In the genomic region with DNA sequence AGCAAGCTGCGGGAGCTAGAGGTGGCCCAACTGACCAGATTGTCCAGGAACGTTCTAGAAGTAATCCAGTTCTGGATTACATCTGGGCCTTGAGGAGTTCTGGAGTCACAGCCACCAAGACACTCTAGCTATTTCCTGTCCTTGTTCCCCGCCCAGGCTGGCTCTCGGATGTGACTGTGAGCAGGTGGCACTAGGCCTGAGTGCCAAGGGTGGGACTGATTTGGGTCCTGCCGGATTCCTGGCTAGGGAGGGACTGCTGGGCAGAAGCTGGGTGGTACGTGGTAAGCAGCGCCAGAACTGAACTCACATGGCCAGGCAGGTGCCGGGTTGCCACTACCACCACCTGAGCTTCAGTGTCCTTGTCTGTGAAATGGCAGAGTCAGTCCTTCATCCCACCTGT, we compare ENCODE assay signal across 8 mouse cellular contexts. TPM values are rescaled to one million over a fixed set of nuclear protein-coding genes. Genes with fewer than 3 reads are reported as not detected.
DNase-seq lines count a peak whose midpoint lies in the region; ATAC-seq and TF ChIP-seq lines count a peak whose summit lies in the region.

No protein-coding gene starts in this region.

- no peak for TF ChIP-seq POLR2A in olfactory bulb, adult 2 months (IDR thresholded peaks at IDR 0.05; ENCODE audit: insufficient read depth, low read depth, low read length)

- no peak overlapping the region for H3K4me3 ChIP-seq in forebrain, embryonic 10.5 days
- H3K4me3 ChIP-seq in forebrain, embryonic 13.5 days, result no peak overlapping the region
- peak overlapping the region; percentile 85 for H3K4me3 ChIP-seq in megakaryocyte, embryonic 14.5 days (replicated peaks)
- no peak overlapping the region for H3K4me3 ChIP-seq in liver, embryonic 12.5 days
- no peak overlapping the region for H3K4me3 ChIP-seq in olfactory bulb, adult 2 months (ENCODE audit: insufficient read depth, low read depth, low read length)

- no peaks in the 10 kb centered on the region for H3K9me3 ChIP-seq in forebrain, embryonic 10.5 days
- no peaks in the 10 kb centered on the region for H3K9me3 ChIP-seq in forebrain, embryonic 13.5 days (replicated peaks)
- no peaks in the 10 kb centered on the region for H3K9me3 ChIP-seq in megakaryocyte, embryonic 14.5 days
- no peaks in the 10 kb centered on the region for H3K9me3 ChIP-seq in liver, embryonic 12.5 days (replicated peaks)

- ATAC-seq in forebrain, embryonic 13.5 days, result no peak
- ATAC-seq in megakaryocyte, adult 5-6 weeks (ENCODE audit: poor library complexity, severe bottlenecking), result no peak
- no peak for ATAC-seq in liver, embryonic 12.5 days

- H3K4me2 ChIP-seq in forebrain, embryonic 13.5 days, result no peak overlapping the region
- peak overlapping the region; percentile 41 for H3K4me2 ChIP-seq in liver, embryonic 12.5 days

- no peak for TF ChIP-seq CTCF in olfactory bulb, adult 2 months (IDR thresholded peaks at IDR 0.05; ENCODE audit: insufficient read depth, low read depth, low read length)

- no peak for DNase-seq in forebrain, embryonic 10.5 days (ENCODE audit: extremely low spot score, low spot score)
- no peak for DNase-seq in adrenal gland, adult 8-10 months
- no peak for DNase-seq in layer of hippocampus, postnatal 25 days (ENCODE audit: extremely low spot score in 1 of 2, low spot score in 1 of 2)

- H3K4me1 ChIP-seq in forebrain, embryonic 10.5 days, result peaks cover 9% of the 10 kb centered on the region
- no peaks in the 10 kb centered on the region for H3K4me1 ChIP-seq in forebrain, embryonic 13.5 days
- peaks cover 100% of the 10 kb centered on the region for H3K4me1 ChIP-seq in megakaryocyte, embryonic 14.5 days
- peaks cover 86% of the 10 kb centered on the region for H3K4me1 ChIP-seq in liver, embryonic 12.5 days
- peaks cover 33% of the 10 kb centered on the region for H3K4me1 ChIP-seq in olfactory bulb, adult 2 months (ENCODE audit: control insufficient read depth, insufficient read depth, low read length)

- H3K27ac ChIP-seq in forebrain, embryonic 10.5 days, result 0 out of 2 replicates have a peak overlapping the region, but pooled peaks have one; percentile 11
- no peak overlapping the region for H3K27ac ChIP-seq in forebrain, embryonic 13.5 days
- H3K27ac ChIP-seq in liver, embryonic 12.5 days, result peak overlapping the region; percentile 65
- 0 out of 2 replicates have a peak overlapping the region, but pooled peaks have one; percentile 14 for H3K27ac ChIP-seq in olfactory bulb, adult 2 months (ENCODE audit: insufficient read depth, low read depth, low read length)

- WGBS in forebrain, embryonic 10.5 days, result 92% methylated on average over 8 of the region's 8 CpGs
- WGBS in forebrain, embryonic 13.5 days, result 94% methylated on average over 8 of the region's 8 CpGs
- WGBS in liver, embryonic 12.5 days (ENCODE audit: insufficient replicate concordance), result 78% methylated on average over 8 of the region's 8 CpGs
- 81% methylated on average over 8 of the region's 8 CpGs for WGBS in olfactory bulb, adult 2 months

- no peaks in the 10 kb centered on the region for H3K27me3 ChIP-seq in forebrain, embryonic 10.5 days (ENCODE audit: poor library complexity, severe bottlenecking)
- H3K27me3 ChIP-seq in forebrain, embryonic 13.5 days, result no peaks in the 10 kb centered on the region
- no peaks in the 10 kb centered on the region for H3K27me3 ChIP-seq in megakaryocyte, embryonic 14.5 days (replicated peaks)
- no peaks in the 10 kb centered on the region for H3K27me3 ChIP-seq in liver, embryonic 12.5 days (replicated peaks)

- H3K9ac ChIP-seq in forebrain, embryonic 13.5 days, result no peak overlapping the region
- 0 out of 2 replicates have a peak overlapping the region, but pooled peaks have one; percentile 50 for H3K9ac ChIP-seq in liver, embryonic 12.5 days

- H3K36me3 ChIP-seq in forebrain, embryonic 10.5 days (replicated peaks), result peaks cover 3% of the 10 kb centered on the region
- H3K36me3 ChIP-seq in forebrain, embryonic 13.5 days (ENCODE audit: poor library complexity, severe bottlenecking), result 0 out of 2 replicates have a peak, but pooled peaks cover 3% of the 10 kb centered on the region
- peaks cover 76% of the 10 kb centered on the region for H3K36me3 ChIP-seq in megakaryocyte, embryonic 14.5 days (replicated peaks; ENCODE audit: low read length)
- peaks cover 23% of the 10 kb centered on the region for H3K36me3 ChIP-seq in liver, embryonic 12.5 days

RNA-seq across cellular contexts. Expression of a gene that starts 26.7 kb away (rescaled TPM):
- 65.9 and 66.3 TPM in 2 replicates for polyA plus RNA-seq in forebrain, embryonic 10.5 days (2016; fragmentation: Nextera tagmentation; extraction: Ambion mirVana)
- polyA plus RNA-seq in forebrain, embryonic 13.5 days (2015; fragmentation: Nextera tagmentation; extraction: Ambion mirVana), result 71.8 and 72.4 TPM in 2 replicates
- 714 and 929 TPM in 2 replicates for polyA plus RNA-seq in megakaryocyte, embryonic 14.5 days (2012; ENCODE audit: insufficient read depth, low replicate concordance)
- total RNA-seq in megakaryocyte, adult 5-6 weeks (2015), result 94.9 and 101 TPM in 2 replicates
- 131 and 144 TPM in 2 replicates for total RNA-seq in megakaryocyte, adult 5-6 weeks (2017)
- 72.2 and 75.5 TPM in 2 replicates for polyA plus RNA-seq in liver, embryonic 12.5 days (2016; fragmentation: Nextera tagmentation; extraction: Ambion mirVana)
- 371 TPM in 1 of 2 replicates, not detected in the other for polyA plus RNA-seq in olfactory bulb, adult 2 months (2012; ENCODE audit: insufficient read depth, insufficient read length, low replicate concordance, missing spikeins)
- 100 to 1,000 TPM; 106 to 132 (median 114) TPM for total RNA-seq in adrenal gland, adult 8-10 months (2022)
- total RNA-seq in layer of hippocampus, postnatal 25 days (2021), result 10 to 100 TPM; 55.2 to 77.1 TPM

RNA-seq across cellular contexts. Expression of a gene that starts 39.8 kb away (rescaled TPM):
- polyA plus RNA-seq in forebrain, embryonic 10.5 days (2016; fragmentation: Nextera tagmentation; extraction: Ambion mirVana), result 71.7 and 74.0 TPM in 2 replicates
- 46.9 and 55.9 TPM in 2 replicates for polyA plus RNA-seq in forebrain, embryonic 13.5 days (2015; fragmentation: Nextera tagmentation; extraction: Ambion mirVana)
- 20.1 and 20.7 TPM in 2 replicates for polyA plus RNA-seq in megakaryocyte, embryonic 14.5 days (2012; ENCODE audit: insufficient read depth, low replicate concordance)
- total RNA-seq in megakaryocyte, adult 5-6 weeks (2015), result 5.4 and 11.8 TPM in 2 replicates
- 6.7 and 9.8 TPM in 2 replicates for total RNA-seq in megakaryocyte, adult 5-6 weeks (2017)
- polyA plus RNA-seq in liver, embryonic 12.5 days (2016; fragmentation: Nextera tagmentation; extraction: Ambion mirVana), result 31.2 and 32.7 TPM in 2 replicates
- polyA plus RNA-seq in olfactory bulb, adult 2 months (2012; ENCODE audit: insufficient read depth, insufficient read length, low replicate concordance, missing spikeins), result not detected in 2 replicates
- total RNA-seq in adrenal gland, adult 8-10 months (2022), result 10 to 100 TPM; 18.2 to 23.4 (median 19.0) TPM
- total RNA-seq in layer of hippocampus, postnatal 25 days (2021), result 10 to 100 TPM; 21.4 to 31.6 TPM

RNA-seq across cellular contexts. Expression of a gene that starts 58.7 kb away (rescaled TPM):
- 116 and 119 TPM in 2 replicates for polyA plus RNA-seq in forebrain, embryonic 10.5 days (2016; fragmentation: Nextera tagmentation; extraction: Ambion mirVana)
- polyA plus RNA-seq in forebrain, embryonic 13.5 days (2015; fragmentation: Nextera tagmentation; extraction: Ambion mirVana), result 59.2 and 69.3 TPM in 2 replicates
- 6.6 TPM in 1 of 2 replicates, not detected in the other for polyA plus RNA-seq in megakaryocyte, embryonic 14.5 days (2012; ENCODE audit: insufficient read depth, low replicate concordance)
- 5.4 and 6.2 TPM in 2 replicates for total RNA-seq in megakaryocyte, adult 5-6 weeks (2015)
- 8.7 and 9.3 TPM in 2 replicates for total RNA-seq in megakaryocyte, adult 5-6 weeks (2017)
- polyA plus RNA-seq in liver, embryonic 12.5 days (2016; fragmentation: Nextera tagmentation; extraction: Ambion mirVana), result 42.8 and 44.0 TPM in 2 replicates
- not detected in 2 replicates for polyA plus RNA-seq in olfactory bulb, adult 2 months (2012; ENCODE audit: insufficient read depth, insufficient read length, low replicate concordance, missing spikeins)
- 10 to 100 TPM; 33.2 to 41.1 (median 37.1) TPM for total RNA-seq in adrenal gland, adult 8-10 months (2022)
- 10 to 100 TPM; 12.9 to 14.0 TPM for total RNA-seq in layer of hippocampus, postnatal 25 days (2021)

Comparison
In these comparisons a context has a peak if more than half of its experiments do, and no peak if none do; other contexts are left out.
1. RNA of a gene that starts 39.8 kb away (polyA plus RNA-seq): 71.7 to 74.0 TPM in forebrain, embryonic 10.5 days, 46.9 to 55.9 TPM in forebrain, embryonic 13.5 days, 31.2 to 32.7 TPM in liver, embryonic 12.5 days and 20.1 to 20.7 TPM in megakaryocyte, embryonic 14.5 days; not detected in olfactory bulb, adult 2 months; every median in the first group is over 10 times any median in the second.